Mouse (Mus musculus) bone marrow macrophage, adult 2 months (primary cell): Measurements from ENCODE around the gene Cidec.

Experiments
- CTCF ChIP-seq: IDR thresholded peaks from 2 replicates; pipeline ENCODE4 v1.5.1; 2012; ENCODE audit warnings: low read depth, mild to moderate bottlenecking, low read length, moderate library complexity
- POLR2A ChIP-seq: IDR thresholded peaks from 2 replicates; pipeline ENCODE4 v1.6.1; 2012; ENCODE audit warnings: mild to moderate bottlenecking, low read depth, low read length, borderline replicate concordance

DNA sequence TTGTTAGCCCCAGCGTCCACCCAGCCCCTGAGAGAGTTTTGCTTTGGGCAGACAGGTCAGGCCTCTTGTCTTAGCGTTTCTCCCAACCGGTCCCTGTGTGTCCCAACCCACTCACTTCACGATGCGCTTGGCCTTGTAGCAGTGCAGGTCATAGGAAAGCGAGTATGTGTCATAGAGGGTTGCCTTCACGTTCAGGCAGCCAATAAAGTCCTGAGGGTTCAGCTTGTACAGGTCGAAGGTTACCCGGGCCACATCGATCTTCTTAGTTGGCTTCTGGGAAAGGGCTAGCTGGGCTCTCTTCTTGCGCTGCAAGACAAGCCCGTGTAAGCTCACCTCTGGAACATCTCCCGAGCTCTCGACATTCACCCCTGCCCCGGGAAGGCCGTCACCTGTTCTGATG, 7.6 kb downstream of the Cidec start:
- TF ChIP-seq POLR2A (no peak), CTCF (no peak)
